Mouse (Mus musculus) ES-E14 (cell line): ENCODE data around the gene St6galnac6. TPM values are rescaled to one million over a fixed set of nuclear protein-coding genes. Genes with fewer than 3 reads are reported as not detected.

Experiments
- DNase-seq: peaks from one replicate; pipeline ENCODE4 v3.0.0-alpha.2; 2013; ENCODE audit warnings: low read depth, low spot score
- H3K27ac ChIP-seq: 2 replicates; pipeline ENCODE4 v1.5.1; 2012; ENCODE audit warnings: low read depth, mild to moderate bottlenecking, low read length, moderate library complexity, mixed read lengths; ENCODE audit not compliant: poor library complexity, insufficient read depth, severe bottlenecking
- H3K36me3 ChIP-seq: 2 replicates; pipeline ENCODE4 v1.6.1; 2012; ENCODE audit warnings: mild to moderate bottlenecking, low read length, moderate library complexity, mixed read lengths; ENCODE audit not compliant: control insufficient read depth, poor library complexity, insufficient read depth, severe bottlenecking
- H3K4me1 ChIP-seq, 2 experiments: fragments of 150-350 bp in 1 of 2; sonication (generic) in 1 of 2; 2 replicates each; pipeline ENCODE4 v1.6.1; 2012; ENCODE audit warnings: low read length in 2 of 2, mild to moderate bottlenecking in 1 of 2, mixed read lengths in 1 of 2; ENCODE audit not compliant: control insufficient read depth in 2 of 2, insufficient read depth in 2 of 2, poor library complexity in 1 of 2
- H3K4me3 ChIP-seq, 2 experiments: fragments of 150-350 bp in 1 of 2; sonication (generic) in 1 of 2; 2 replicates each; pipeline ENCODE4 v1.5.1; 2012; ENCODE audit warnings: low read length in 2 of 2, low read depth in 1 of 2, mild to moderate bottlenecking in 1 of 2, mixed read lengths in 1 of 2; ENCODE audit not compliant: insufficient read depth in 1 of 2, poor library complexity in 1 of 2, severe bottlenecking in 1 of 2
- H3K9ac ChIP-seq: 2 replicates; pipeline ENCODE4 v1.6.1; 2012; ENCODE audit warnings: low read depth, mild to moderate bottlenecking, low read length, mixed read lengths; ENCODE audit not compliant: poor library complexity, insufficient read depth, severe bottlenecking
- H3K9me3 ChIP-seq: fragments of 150-350 bp; sonication (generic); 2 replicates; pipeline ENCODE4 v1.6.1; 2012; ENCODE audit warnings: low read depth, mild to moderate bottlenecking, low read length; ENCODE audit not compliant: control insufficient read depth, insufficient read depth
- CHD2 ChIP-seq: IDR thresholded peaks from 2 replicates; pipeline ENCODE4 v1.6.1; 2014; ENCODE audit warnings: mild to moderate bottlenecking, low read depth, low read length, inconsistent platforms
- HCFC1 ChIP-seq: IDR thresholded peaks from 2 replicates; pipeline ENCODE4 v1.6.1; 2012; ENCODE audit warnings: low read length, inconsistent platforms, borderline replicate concordance; ENCODE audit not compliant: insufficient read depth
- MAFK ChIP-seq: IDR thresholded peaks from 2 replicates; pipeline ENCODE4 v1.6.1; 2014; ENCODE audit warnings: mild to moderate bottlenecking, low read depth, low read length, inconsistent platforms; ENCODE audit not compliant: insufficient read depth
- ZC3H11A ChIP-seq: IDR thresholded peaks from 2 replicates; pipeline ENCODE4 v1.6.1; 2012; ENCODE audit warnings: low read depth, mild to moderate bottlenecking, inconsistent platforms, low read length, borderline replicate concordance
- ZNF384 ChIP-seq: IDR thresholded peaks from 2 replicates; pipeline ENCODE4 v1.6.1; 2012; ENCODE audit warnings: low read depth, low read length, inconsistent platforms
- in situ Hi-C, 2 experiments: fragments of 600-800 bp; cut with MboI; formaldehyde crosslinking; loops; one replicate each; pipeline ENCODE4 v1.15.1; 2025; ENCODE audit warnings: low sequenced_read_pairs in 2 of 2, inconsistent platforms in 1 of 2; ENCODE audit not compliant: unreplicated experiment in 2 of 2
- total RNA-seq: library from RNA; depleted of rRNA; stranded (reverse); fragments of 300-350 nt; gene quantifications from 2 replicates; pipeline ENCODE4 v1.2.3, GENCODE M21; 2012

St6galnac6 gene
- total RNA-seq, 1 experiment: 18.0 TPM

GRCm38 (mm10) chr2:32589213-32589795, 10.2 kb upstream of the St6galnac6 start:
- no peak overlapping the region for H3K27ac ChIP-seq
- H3K9ac ChIP-seq: peak overlapping the region; percentile 49
- H3K4me1 ChIP-seq: peaks cover 3 to 9% of the 10 kb centered on the region in 2 experiments; a peak in 3 of 4 replicates
- no peak for DNase-seq
- peak overlapping the region; percentile 40 to 42; a peak in 3 of 4 replicates for H3K4me3 ChIP-seq
- no peaks in the 10 kb centered on the region for H3K9me3 ChIP-seq
- H3K36me3 ChIP-seq: no peaks in the 10 kb centered on the region
- TF ChIP-seq ZNF384 (no peak), ZC3H11A (no peak), MAFK (no peak), HCFC1 (no peak)
- in situ Hi-C loops: no loop called here

DNA sequence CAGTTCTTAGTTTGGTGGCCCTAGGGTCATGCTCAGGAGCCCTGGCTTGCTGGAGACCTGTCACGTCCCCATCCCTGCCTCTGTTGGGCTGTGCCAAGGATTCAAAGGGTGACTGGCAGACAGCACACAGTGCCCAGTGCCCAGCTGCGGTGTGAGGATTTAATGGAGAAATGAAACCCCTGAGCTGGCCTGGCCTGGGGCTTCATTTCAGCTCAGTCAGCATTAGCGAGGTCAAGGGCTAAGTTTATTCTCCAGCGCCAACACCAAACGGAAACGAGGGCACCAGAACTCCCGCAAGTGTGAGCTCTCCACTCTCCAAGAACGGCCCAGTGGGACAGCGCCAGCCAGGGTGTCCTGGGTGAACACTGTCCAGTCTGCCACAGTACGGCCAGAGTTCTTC, 9.3 kb upstream of the St6galnac6 start:
- Histone ChIP-seq H3K9ac (no peak overlapping the region), H3K4me1 (peaks cover 3 to 10% of the 10 kb centered on the region in 2 experiments; a peak in 3 of 4 replicates), H3K27ac (no peak overlapping the region), H3K9me3 (no peaks in the 10 kb centered on the region), H3K4me3 (no peak overlapping the region), H3K36me3 (no peaks in the 10 kb centered on the region)
- DNase-seq: no peak
- no peak for TF ChIP-seq MAFK
- TF ChIP-seq ZC3H11A: no peak
- TF ChIP-seq HCFC1: no peak
- no peak for TF ChIP-seq CHD2
- TF ChIP-seq ZNF384: no peak
- in situ Hi-C loops: no loop called here

- TF ChIP-seq HCFC1 (no peak), MAFK (no peak), ZNF384 (no peak), CHD2 (no peak), ZC3H11A (no peak)
- no peaks in the 10 kb centered on the region for H3K36me3 ChIP-seq
- in situ Hi-C loops: no loop called here
Observed at GRCm38 (mm10) chr2:32591249-32591648, 8.3 kb upstream of the St6galnac6 start.

DNA sequence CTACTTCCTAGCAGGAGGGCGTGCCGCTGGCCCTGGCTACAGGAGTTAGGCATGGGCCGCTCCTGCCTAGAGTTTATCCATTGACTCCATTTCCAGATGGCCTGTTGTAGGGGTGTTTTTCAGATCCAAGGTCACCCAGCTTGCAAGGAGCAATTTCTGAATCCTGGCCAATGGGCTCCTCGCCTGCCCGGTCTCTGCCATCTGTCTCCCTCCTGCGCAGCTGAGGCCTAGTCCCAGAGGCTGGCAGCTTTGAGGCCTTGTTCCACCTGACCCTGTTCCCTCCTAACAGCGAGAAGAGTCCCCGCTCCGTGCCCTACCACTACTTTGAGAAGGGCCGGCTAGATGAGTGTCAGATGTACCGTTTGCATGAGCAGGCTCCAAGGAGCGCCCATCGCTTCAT, 2.8 kb upstream of the St6galnac6 start:
- Histone ChIP-seq H3K4me3 (no peak overlapping the region), H3K9me3 (no peaks in the 10 kb centered on the region), H3K4me1 (peaks cover 0 to 6% of the 10 kb centered on the region in 2 experiments; a peak in 1 of 4 replicates), H3K9ac (no peak overlapping the region), H3K27ac (no peak overlapping the region), H3K36me3 (no peaks in the 10 kb centered on the region)
- in situ Hi-C loops: no loop called here
- TF ChIP-seq MAFK (no peak), HCFC1 (no peak), ZC3H11A (no peak), ZNF384 (no peak), CHD2 (no peak)
- no peak for DNase-seq

More at GRCm38 (mm10) chr2:32591249-32591648, 8.3 kb upstream of the St6galnac6 start:
- H3K9me3 ChIP-seq: no peaks in the 10 kb centered on the region
- no peak overlapping the region for H3K27ac ChIP-seq
- no peak overlapping the region for H3K9ac ChIP-seq
- no peak for DNase-seq
- H3K4me3 ChIP-seq: no peak overlapping the region
- peaks cover 3 to 10% of the 10 kb centered on the region in 2 experiments; a peak in 3 of 4 replicates for H3K4me1 ChIP-seq

GRCm38 (mm10) chr2:32597248-32597647, 2.3 kb upstream of the St6galnac6 start:
- Histone ChIP-seq H3K9ac (no peak overlapping the region), H3K4me3 (no peak overlapping the region), H3K36me3 (no peaks in the 10 kb centered on the region), H3K9me3 (no peaks in the 10 kb centered on the region), H3K27ac (no peak overlapping the region), H3K4me1 (peaks cover 2 to 6% of the 10 kb centered on the region in 2 experiments; a peak in 1 of 4 replicates)
- TF ChIP-seq CHD2 (no peak), MAFK (no peak), ZC3H11A (no peak), HCFC1 (no peak), ZNF384 (no peak)
- no peak for DNase-seq
- in situ Hi-C loops: no loop called here
